Mouse (Mus musculus) embryonic fibroblast, embryonic 13.5 days (primary cell): ENCODE results near the gene Foxa3.

Experiments used
- CTCF ChIP-seq: IDR thresholded peaks from 2 replicates; pipeline ENCODE4 v1.5.1; 2011; ENCODE audit warnings: mild to moderate bottlenecking, control low read depth, low read length, moderate library complexity, borderline replicate concordance; ENCODE audit not compliant: insufficient read depth
- POLR2A ChIP-seq: IDR thresholded peaks from 2 replicates; pipeline ENCODE4 v1.6.1; 2011; ENCODE audit warnings: low read depth, mild to moderate bottlenecking, control low read depth, low read length, moderate library complexity

GRCm38 (mm10) chr7:19069500-19069899 is 46.2 kb upstream of the Foxa3 start:
- TF ChIP-seq POLR2A (no peak), CTCF (peak; percentile 27; the same call in 1 of the 2 replicates)
